Mouse (Mus musculus) heart, postnatal 25 days (tissue): ENCODE data around the gene Syf2. TPM values are rescaled to one million over a fixed set of nuclear protein-coding genes. Genes with fewer than 3 reads are reported as not detected.
"Not testable (repeated sequence)": the region's sequence is repeated elsewhere in the genome, so short reads cannot be mapped to it uniquely, and the experiment has no call there.

Experiments
- DNase-seq: peaks from one replicate; pipeline ENCODE4 v3.0.0; 2022; ENCODE audit warnings: low spot score
- intact Hi-C: fragments of 180-260 bp; cut with DNase I; formaldehyde crosslinking; loops from one replicate; pipeline ENCODE4 v1.15.1; 2025
- total RNA-seq, 2 experiments: library from RNA; stranded (reverse); gene quantifications; 2 replicates each; pipeline ENCODE4 v1.2.3; 2021

Gene Syf2
- total RNA-seq, result 10 to 100 TPM; 48.6 to 52.4 TPM

DNA sequence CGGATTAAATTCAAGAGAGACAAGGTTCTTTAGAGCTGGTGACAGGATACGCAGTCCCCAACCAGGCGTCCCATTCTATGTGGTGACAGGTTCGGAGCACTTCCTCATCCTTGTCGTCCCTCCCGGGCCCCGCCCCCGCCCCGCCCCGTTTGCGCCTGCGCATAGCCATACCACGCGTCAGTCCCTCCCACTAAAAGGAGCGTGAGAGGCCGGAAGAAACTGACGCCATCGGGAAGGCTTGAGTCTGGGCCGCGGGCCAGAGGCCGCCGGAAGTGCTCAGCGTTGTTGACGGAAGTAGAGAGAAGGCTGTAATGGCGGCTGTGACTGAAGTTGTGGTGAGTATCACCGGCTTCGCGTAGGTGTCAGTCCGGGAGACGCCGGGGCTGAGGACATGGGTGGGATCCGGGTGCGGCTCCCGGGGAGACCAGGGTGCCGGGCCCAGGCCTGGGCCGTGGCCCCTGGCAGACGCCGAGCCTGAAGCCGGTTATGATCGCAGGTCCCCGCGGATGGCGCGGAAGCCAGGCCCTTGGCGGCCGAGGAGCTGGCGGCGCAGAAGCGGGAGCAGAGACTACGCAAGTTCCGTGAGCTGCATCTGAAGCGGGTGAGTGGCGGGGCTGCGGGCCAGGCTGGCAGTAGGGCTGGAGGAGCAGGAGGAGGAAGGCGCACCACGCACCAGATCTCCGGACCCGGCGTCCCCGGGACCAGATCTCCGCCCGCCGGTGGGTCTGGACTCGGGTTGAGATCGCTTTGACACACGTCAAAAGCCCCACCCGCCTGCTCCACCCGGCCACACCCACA is at the start of gene Syf2:
TSS of gene Syf2 (plus strand) at position 215 of the 798 bp plus-strand sequence.
- peak; percentile 90 for DNase-seq
- intact Hi-C loops, result no loop called here

- DNase-seq, result no peak
- intact Hi-C loops, result loop anchor here (10.0 kb wide), 1 partner anchor 338 kb away; no protein-coding TSS in a partner anchor
These were observed 47.4 kb upstream of the Syf2 start for GRCm38 (mm10) chr4:134883266-134883665.

DNA sequence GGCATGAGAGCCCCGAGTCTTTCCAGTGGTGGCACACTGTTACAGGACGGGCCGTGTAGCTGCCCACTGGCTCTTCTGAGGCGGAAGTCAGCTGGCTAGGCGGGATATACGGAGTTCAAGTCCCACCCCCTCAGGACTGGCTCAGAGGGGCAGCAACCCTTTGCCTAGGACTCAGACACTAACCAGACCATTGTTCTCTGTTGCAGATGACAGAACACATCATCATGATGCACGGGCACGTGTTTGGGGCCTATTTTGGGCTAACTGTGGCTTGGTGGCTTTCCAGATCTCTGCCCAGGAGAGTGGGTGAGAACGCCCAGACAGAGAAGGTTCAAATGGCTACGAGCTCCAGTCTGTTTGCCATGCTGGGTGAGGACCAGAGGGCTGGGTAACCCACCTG is 46.9 kb upstream of the Syf2 start:
- intact Hi-C loops, result loop anchor here (10.0 kb wide), 1 partner anchor 339 kb away; no protein-coding TSS in a partner anchor
- no peak for DNase-seq

DNA sequence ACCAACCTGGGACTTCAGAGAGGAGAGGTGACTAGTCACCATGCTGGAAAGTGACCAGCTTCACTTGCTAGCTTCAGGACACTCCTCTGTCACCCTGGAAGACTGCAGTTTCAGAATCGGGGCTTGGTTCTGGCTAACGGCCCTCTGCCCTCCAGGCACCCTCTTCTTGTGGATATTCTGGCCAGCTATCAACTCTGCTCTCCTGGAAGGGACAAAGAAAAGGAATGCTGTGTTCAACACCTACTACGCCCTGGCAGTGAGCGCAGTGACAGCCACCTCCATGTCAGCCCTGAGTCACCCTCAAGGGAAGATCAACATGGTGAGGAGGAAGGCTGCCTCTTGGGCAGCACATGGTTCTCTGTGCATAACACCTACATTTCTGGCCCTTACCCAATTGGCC is 46.3 kb upstream of the Syf2 start:
- intact Hi-C loops, result loop anchor here (10.0 kb wide), 1 partner anchor 340 kb away; no protein-coding TSS in a partner anchor
- no peak for DNase-seq

DNA sequence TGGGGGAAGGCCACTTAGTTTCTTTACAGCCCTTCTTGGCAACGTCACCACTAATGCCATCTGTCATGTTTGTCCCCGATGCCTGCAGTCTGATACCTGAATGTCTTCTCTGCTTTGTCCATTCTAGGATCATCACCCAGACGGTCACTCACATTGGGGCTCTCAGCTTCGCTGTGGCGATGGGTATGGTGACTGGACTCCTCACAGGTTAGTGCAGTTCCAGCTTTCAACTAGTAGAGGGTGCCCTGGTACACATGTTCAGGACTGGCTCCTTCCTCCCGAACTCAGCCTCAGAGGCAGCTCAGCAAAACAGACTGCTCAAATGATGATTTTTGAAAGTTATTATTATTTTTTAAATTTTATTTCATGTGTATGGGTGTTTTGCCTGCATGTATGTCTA is 38.6 kb upstream of the Syf2 start:
- no peak for DNase-seq
- intact Hi-C loops, result no loop called here

GRCm38 (mm10) chr4:134897256-134897655 is 33.4 kb upstream of the Syf2 start:
- no peak for DNase-seq
- intact Hi-C loops, result no loop called here

DNA sequence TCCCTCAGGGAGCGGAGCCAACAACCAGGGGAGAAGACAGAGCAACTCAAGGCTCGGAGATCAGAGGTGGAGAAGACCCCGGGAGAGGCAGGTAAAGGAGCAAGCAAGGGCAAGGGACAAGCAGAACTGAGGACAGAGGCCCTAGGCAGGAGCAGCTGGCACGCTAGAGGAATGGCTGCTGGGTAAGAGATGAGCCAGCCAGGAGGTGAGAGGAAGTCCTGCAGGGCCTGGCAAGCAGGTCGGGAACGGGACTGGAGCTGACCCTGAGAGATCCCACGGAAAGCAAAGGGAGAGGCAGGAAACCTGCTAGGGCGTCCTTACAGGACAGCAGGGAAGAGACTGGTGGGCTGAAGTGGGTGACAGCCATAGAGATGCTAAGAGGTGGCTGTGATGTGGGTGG is 29.6 kb upstream of the Syf2 start:
- no peak for DNase-seq
- intact Hi-C loops, result no loop called here

DNA sequence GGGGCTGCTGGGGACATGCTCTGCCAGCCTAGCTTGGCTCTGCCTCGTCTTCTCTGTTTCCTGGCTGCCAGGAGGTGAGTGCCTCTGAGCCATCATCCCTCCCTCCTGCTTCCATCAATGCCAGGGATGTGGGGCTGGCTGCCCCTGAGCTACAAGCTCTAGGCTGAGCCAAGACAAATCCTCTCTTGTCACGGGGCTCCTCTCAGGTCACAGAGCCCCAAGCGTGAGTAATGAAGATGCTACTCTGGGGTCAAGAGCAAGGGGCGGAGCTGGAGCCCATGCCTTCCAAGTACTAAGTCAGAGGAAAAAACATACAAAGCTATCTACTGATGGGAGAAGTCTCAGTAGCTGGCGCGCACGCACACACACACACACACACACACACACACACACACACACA is 27.7 kb upstream of the Syf2 start:
- DNase-seq, result no peak
- intact Hi-C loops, result no loop called here

GRCm38 (mm10) chr4:134911406-134911805 is 19.3 kb upstream of the Syf2 start:
- DNase-seq, intact Hi-C loops: not testable (repeated sequence)

GRCm38 (mm10) chr4:134913413-134913812 is 17.3 kb upstream of the Syf2 start:
- DNase-seq, result no peak
- intact Hi-C loops, result no loop called here

GRCm38 (mm10) chr4:134914122-134914863 is 16.4 kb upstream of the Syf2 start:
- intact Hi-C loops, result no loop called here
- DNase-seq, result no peak

- intact Hi-C loops, result no loop called here
- peak; percentile 91 for DNase-seq
These were observed 15.9 kb upstream of the Syf2 start, which contains the start of gene Tmem50a for GRCm38 (mm10) chr4:134914864-134915209. TSS of gene Tmem50a (minus strand) at chr4:134915024.

DNA sequence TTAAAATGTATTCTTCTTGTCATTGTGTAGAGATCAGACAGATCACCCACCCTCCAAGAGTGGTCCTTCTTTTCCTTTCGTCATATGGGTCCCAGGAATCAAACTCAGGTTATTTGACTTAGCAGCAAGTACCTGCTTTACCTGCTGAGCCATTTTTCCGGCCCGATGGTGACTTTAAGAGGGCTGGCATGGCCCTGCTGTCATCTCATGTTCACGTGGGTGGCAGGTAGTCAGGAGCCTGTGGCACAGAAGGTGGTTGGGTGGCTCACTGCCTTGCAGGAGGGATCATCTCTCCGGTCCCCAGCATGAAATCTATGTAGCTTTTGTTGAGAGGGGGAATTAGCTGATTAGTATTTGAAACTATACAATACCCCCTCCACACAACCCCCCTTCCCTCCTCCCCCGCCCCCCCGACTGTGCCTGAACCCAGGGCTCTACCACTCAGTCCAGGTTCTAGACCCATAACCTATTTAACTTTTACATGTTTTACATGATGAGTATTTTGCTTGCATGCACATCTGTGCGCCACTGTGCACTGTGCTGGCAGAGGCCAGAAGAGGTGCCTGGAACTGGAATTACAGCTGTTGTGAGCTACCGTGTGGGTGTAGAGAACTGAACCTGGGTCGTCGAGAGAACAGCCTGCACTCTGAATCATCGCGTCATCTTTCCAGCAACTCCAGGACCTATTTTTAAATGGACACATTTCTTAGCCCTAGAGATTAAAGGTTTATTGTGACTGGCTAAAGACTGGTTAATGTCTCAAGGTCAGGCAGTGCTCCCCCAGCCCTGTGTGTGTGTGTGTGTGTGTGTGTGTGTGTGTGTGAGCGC is 15.3 kb upstream of the Syf2 start:
- intact Hi-C loops, result no loop called here
- DNase-seq, result no peak

GRCm38 (mm10) chr4:134917194-134917593 is 13.5 kb upstream of the Syf2 start:
- intact Hi-C loops, result no loop called here
- DNase-seq, result no peak

DNA sequence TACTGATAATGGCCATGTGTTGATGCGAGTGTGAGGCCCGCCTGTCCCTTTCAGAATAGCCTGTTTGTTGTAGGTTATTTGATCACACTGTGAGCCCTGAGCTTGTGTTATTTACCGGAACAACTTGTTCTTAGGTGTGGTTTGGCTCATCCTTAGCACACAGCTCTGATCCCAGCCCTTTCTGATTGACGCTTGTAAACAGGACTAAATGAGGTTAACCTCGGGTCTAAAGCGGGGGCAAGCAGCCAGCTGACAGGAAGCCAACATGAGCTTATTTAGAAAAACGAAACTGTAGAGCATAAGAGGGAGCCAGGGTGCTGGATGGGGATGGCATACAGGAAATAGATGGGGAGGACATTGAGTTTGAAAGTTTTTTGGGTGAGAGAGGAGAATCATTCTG is 12.3 kb upstream of the Syf2 start:
- intact Hi-C loops, result no loop called here
- peak; percentile 57 for DNase-seq

DNA sequence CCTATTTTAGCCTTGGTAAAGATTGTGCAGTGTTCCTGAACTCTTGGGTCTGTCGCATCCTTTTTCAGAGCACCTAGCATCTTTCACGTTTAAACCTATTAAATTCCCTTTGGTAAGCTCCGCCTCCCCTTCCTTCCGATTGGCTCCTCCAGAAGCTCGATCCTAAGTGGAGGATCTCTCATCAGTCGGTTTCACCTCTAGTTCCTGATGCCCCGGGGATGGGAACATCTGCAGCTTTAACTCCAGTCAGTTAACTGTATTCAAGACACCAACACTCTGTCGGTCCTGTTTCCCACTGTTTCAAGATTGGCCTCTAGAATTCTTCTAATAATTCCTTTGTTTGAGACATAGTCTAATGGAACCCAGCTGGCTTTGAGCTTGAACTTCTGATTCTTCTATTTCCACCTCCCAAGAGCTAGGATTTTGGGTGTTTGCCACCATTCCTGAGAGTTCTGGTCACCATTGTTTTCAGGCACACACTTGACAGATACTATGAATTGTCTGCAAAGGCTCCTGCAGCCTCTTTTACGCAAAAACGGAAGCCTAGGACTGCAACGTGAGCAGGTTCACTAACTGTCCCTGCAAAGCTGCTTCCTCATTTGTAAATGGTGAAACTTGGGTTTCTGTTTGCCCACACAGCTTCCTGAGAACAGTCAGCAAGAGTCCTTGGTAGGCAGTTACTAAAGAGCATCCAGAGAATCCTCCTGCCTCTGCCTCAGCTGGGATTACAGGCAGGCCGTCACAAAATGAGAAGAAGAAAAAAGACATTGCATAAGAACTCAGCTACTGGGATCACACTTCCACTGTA is 10.8 kb upstream of the Syf2 start:
- intact Hi-C loops, result no loop called here
- no peak for DNase-seq

DNA sequence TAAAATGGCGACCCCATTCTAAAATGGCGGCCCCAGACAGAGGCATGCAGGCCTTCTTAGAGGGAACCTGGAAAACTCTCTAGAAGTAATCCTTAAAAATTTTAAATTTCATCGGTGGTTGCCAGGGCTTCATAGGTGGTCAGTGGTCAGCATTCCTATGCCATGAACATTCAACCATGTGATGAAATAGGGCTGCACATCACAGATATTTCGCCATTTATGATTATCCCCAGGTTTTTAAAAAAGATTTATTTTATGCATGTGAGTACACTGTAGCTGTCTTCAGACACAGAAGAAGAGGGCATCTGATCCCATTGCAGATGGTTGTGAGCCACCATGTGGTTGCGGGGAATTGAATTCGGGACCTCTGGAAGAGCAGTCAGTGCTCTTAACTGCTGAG is 10.1 kb upstream of the Syf2 start:
- intact Hi-C loops, result no loop called here
- no peak for DNase-seq

- intact Hi-C loops, result no loop called here
- no peak for DNase-seq
These were observed 9.0 kb upstream of the Syf2 start for GRCm38 (mm10) chr4:134921703-134922102.

DNA sequence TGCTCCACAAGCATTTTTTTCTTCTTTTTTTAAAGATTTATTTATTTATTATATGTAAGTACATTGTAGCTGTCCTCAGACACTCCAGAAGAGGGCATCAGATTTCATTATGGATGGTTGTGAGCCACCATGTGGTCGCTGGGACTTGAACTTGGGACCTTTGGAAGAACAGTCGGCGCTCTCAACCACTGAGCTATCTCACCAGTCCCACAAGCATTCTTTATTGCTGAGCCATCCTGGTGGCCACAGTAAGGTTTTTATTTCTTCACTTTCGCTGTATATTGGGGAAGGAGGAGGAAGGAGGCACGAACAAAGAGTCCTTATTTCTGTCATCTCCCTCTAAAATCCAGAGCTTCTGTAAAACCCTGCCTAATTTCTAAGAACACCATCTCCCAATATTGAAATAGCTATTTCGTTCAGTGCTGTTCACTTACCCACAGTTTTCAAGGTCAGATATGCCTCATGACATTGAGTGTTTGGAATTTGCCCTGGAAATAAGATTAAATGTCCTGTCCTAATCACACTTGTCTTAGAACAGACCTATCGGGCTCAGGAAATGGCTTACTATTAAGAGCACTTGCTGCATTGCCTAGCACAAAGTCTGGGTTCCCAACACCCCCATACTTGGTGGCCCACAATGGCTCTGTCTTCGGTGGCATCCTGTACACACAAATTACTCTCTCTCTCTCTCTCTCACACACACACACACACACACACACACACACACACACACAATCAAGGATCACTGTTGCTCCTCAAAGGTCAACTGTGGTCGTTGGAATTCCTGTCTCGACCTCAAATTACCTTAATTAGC is 8.4 kb upstream of the Syf2 start:
- DNase-seq, result no peak
- intact Hi-C loops, result no loop called here
